Mouse (Mus musculus) granulocyte monocyte progenitor cell, adult 5-6 weeks (primary cell): Measurements from ENCODE around the gene Abo. TPM values are rescaled to one million over a fixed set of nuclear protein-coding genes. Genes with fewer than 3 reads are reported as not detected.
"Not testable (repeated sequence)": the region's sequence is repeated elsewhere in the genome, so short reads cannot be mapped to it uniquely, and the experiment has no call there.

Experiments
- ATAC-seq: replicated peaks from 2 replicates; pipeline ENCODE4 v1.8.0; 2016; ENCODE audit warnings: mild to moderate bottlenecking, moderate TSS enrichment, inconsistent platforms; ENCODE audit not compliant: poor library complexity, severe bottlenecking
- total RNA-seq, 2 experiments: library from RNA; stranded (forward) in 1 of 2; stranded (reverse) in 1 of 2; fragments of 200-712, 200-1000 nt in 1 of 2; fragments of >200 nt in 1 of 2; fragmentation: Nextera tagmentation in 1 of 2; gene quantifications; 2 replicates each; pipeline ENCODE4 v1.2.3; 2014 to 2017

Abo gene
- total RNA-seq (2014; fragmentation: Nextera tagmentation): not detected in 2 replicates
- not detected in 2 replicates for total RNA-seq (2017)

GRCm38 (mm10) chr2:26864879-26865278 is at the start of gene Abo:
Gene Abo (minus strand): TSS chr2:26864979.
- no peak for ATAC-seq

- no peak for ATAC-seq
These were observed 49.6 kb upstream of the Abo start for GRCm38 (mm10) chr2:26914148-26914941.

GRCm38 (mm10) chr2:26913416-26914147 is 48.8 kb upstream of the Abo start:
- ATAC-seq: no peak

GRCm38 (mm10) chr2:26912253-26912770 is 47.5 kb upstream of the Abo start:
- no peak for ATAC-seq

GRCm38 (mm10) chr2:26910994-26911765 is 46.4 kb upstream of the Abo start:
- ATAC-seq: peak; percentile 31

- ATAC-seq: peak; percentile 81
These were observed 45.6 kb upstream of the Abo start, which contains the start of the genes Med22 and Rpl7a for GRCm38 (mm10) chr2:26910124-26910993. Gene Med22 (minus strand): TSS chr2:26910677. Gene Rpl7a (plus strand): TSS chr2:26910764.

GRCm38 (mm10) chr2:26909387-26909784 is 44.6 kb upstream of the Abo start:
- no peak for ATAC-seq

GRCm38 (mm10) chr2:26908710-26909386 is 44.1 kb upstream of the Abo start:
- ATAC-seq: no peak

GRCm38 (mm10) chr2:26907109-26907508 is 42.3 kb upstream of the Abo start:
- ATAC-seq: no peak

- no peak for ATAC-seq
These were observed 41.7 kb upstream of the Abo start for GRCm38 (mm10) chr2:26906431-26906830.

- ATAC-seq: no peak
These were observed 41.2 kb upstream of the Abo start for GRCm38 (mm10) chr2:26905936-26906335.

GRCm38 (mm10) chr2:26903311-26903710 is 38.5 kb upstream of the Abo start:
- ATAC-seq: no peak

GRCm38 (mm10) chr2:26902467-26903220 is 37.9 kb upstream of the Abo start, which contains the start of gene Surf6:
Gene Surf6 (minus strand): TSS chr2:26902879.
- peak; percentile 93 for ATAC-seq

GRCm38 (mm10) chr2:26901834-26902400 is 37.1 kb upstream of the Abo start:
- no peak for ATAC-seq

GRCm38 (mm10) chr2:26900731-26901130 is 36.0 kb upstream of the Abo start:
- no peak for ATAC-seq

- no peak for ATAC-seq
These were observed 31.1 kb upstream of the Abo start for GRCm38 (mm10) chr2:26895898-26896297.

GRCm38 (mm10) chr2:26886170-26886569 is 21.4 kb upstream of the Abo start:
- not testable (repeated sequence) for ATAC-seq

GRCm38 (mm10) chr2:26885541-26885940 is 20.8 kb upstream of the Abo start:
- ATAC-seq: not testable (repeated sequence)
